Mouse (Mus musculus) brain, adult 10 weeks (tissue): ENCODE data around the gene Ctf1. TPM values are rescaled to one million over a fixed set of nuclear protein-coding genes. Genes with fewer than 3 reads are reported as not detected.

Experiments used
- polyA plus RNA-seq: library from polyadenylated mRNA; stranded (reverse); fragments of 350-450 nt; fragmentation: Illumina TruSeq; extraction: RNeasy Lipid Tissue Mini Kit (QIAGEN cat#74804); gene quantifications from one replicate; pipeline ENCODE4 v1.2.3, GENCODE M21; 2015; ENCODE audit warnings: low read depth, low replicate concordance

Gene Ctf1
- 2.5 TPM for polyA plus RNA-seq

GRCm38 (mm10) chr7:127712461-127713385 lies at the start of gene Ctf1:
Gene Ctf1, plus strand, starts transcription at chr7:127712736.

GRCm38 (mm10) chr7:127708207-127709078 lies 4.1 kb upstream of the Ctf1 start, which contains the start of gene Bcl7c:
Gene Bcl7c, minus strand, starts transcription at chr7:127708933.

GRCm38 (mm10) chr7:127732066-127732465 lies 19.5 kb downstream of the Ctf1 start, which contains the start of gene Ctf2:
Gene Ctf2, minus strand, starts transcription at chr7:127732166.

GRCm38 (mm10) chr7:127744366-127745045 lies 32.0 kb downstream of the Ctf1 start, which contains the start of gene Fbxl19:
Gene Fbxl19, plus strand, starts transcription at chr7:127744543.

Other genes with a start within 250 kb of the Ctf1 start
- gene Fbrs, start 233.5 kb upstream of the Ctf1 start, polyA plus RNA-seq, result 44.8 TPM
- gene Srcap, start 200.8 kb upstream of the Ctf1 start, polyA plus RNA-seq, result 22.6 TPM
- 11.1 TPM for gene Gm42715, start 193.2 kb upstream of the Ctf1 start, polyA plus RNA-seq
- not detected for gene Tmem265, start 151.3 kb upstream of the Ctf1 start, polyA plus RNA-seq
- 93.0 TPM for gene Phkg2, start 139.4 kb upstream of the Ctf1 start, polyA plus RNA-seq
- 12.4 TPM for gene Ccdc189, start 124.1 kb upstream of the Ctf1 start, polyA plus RNA-seq
- gene Rnf40, start 124.0 kb upstream of the Ctf1 start, polyA plus RNA-seq, result 30.1 TPM
- gene Zfp629, start 96.9 kb upstream of the Ctf1 start, polyA plus RNA-seq, result 10.7 TPM
- 25.9 TPM for gene Bcl7c, start 3.8 kb upstream of the Ctf1 start, polyA plus RNA-seq
- not detected for gene Ctf2, start 19.4 kb downstream of the Ctf1 start, polyA plus RNA-seq
- gene Fbxl19, start 31.8 kb downstream of the Ctf1 start, polyA plus RNA-seq, result 38.6 TPM
- 20.2 TPM for gene Orai3, start 57.1 kb downstream of the Ctf1 start, polyA plus RNA-seq
- 21.5 TPM for gene Setd1a, start 63.9 kb downstream of the Ctf1 start, polyA plus RNA-seq
- gene Gm49388, start 72.9 kb downstream of the Ctf1 start, polyA plus RNA-seq, result not detected
- 13.3 TPM for gene Hsd3b7, start 87.9 kb downstream of the Ctf1 start, polyA plus RNA-seq
- 88.0 TPM for gene Stx4a, start 111.6 kb downstream of the Ctf1 start, polyA plus RNA-seq
- 319 TPM for gene Stx1b, start 111.8 kb downstream of the Ctf1 start, polyA plus RNA-seq
- gene Zfp646, start 163.5 kb downstream of the Ctf1 start, polyA plus RNA-seq, result 12.6 TPM
- gene Zfp668, start 164.1 kb downstream of the Ctf1 start, polyA plus RNA-seq, result 9.1 TPM
- gene Prss53, start 178.2 kb downstream of the Ctf1 start, polyA plus RNA-seq, result 2.1 TPM
- not detected for gene Gm21974, start 182.7 kb downstream of the Ctf1 start, polyA plus RNA-seq
- gene Vkorc1, start 182.9 kb downstream of the Ctf1 start, polyA plus RNA-seq, result 40.9 TPM
- 45.9 TPM for gene Bckdk, start 191.3 kb downstream of the Ctf1 start, polyA plus RNA-seq
- gene Kat8, start 199.8 kb downstream of the Ctf1 start, polyA plus RNA-seq, result 41.5 TPM
- 0.65 TPM for gene Prss8, start 217.4 kb downstream of the Ctf1 start, polyA plus RNA-seq
- 14.3 TPM for gene Prss36, start 234.0 kb downstream of the Ctf1 start, polyA plus RNA-seq